Mouse (Mus musculus): ENCODE measurements around the gene Tom1. TPM values are rescaled to one million over a fixed set of nuclear protein-coding genes. Genes with fewer than 3 reads are reported as not detected.

Tom1 gene
- polyA plus RNA-seq, 1 experiment, result 25.4 TPM

DNA sequence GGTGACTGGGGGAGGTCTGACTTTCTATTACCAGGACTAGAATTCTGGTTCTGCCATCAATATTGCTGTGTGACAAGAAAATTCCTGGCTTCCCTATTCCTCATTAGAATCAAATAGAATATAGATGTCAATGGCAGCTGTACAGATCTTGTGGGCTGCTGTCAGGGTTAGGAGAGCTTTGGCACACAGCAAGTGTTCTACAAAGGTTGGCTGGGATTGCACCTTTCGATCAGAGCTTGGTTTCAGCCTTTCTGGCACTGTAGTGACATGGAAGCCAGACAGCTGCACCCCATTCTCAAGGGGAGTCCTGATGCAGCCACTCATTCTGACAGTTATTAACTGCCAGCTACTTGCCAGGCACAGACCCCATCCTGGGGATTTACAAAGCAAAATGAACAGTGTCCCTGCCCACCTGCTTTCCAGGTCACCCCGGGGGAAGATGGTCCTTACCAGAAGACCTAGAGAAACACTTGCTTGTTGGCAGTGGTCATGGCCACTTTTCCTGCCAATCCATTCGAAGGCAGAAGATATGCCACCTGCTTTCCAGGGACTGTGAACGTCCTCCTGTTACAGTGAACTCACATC, 57.4 kb downstream of the Tom1 start:
- DNase-seq (ENCODE audit: low read depth), result no peak
- TF ChIP-seq CTCF (IDR thresholded peaks at IDR 0.05; ENCODE audit: borderline replicate concordance, extremely low read depth, insufficient read depth, insufficient read length) (no peak), POLR2A (IDR thresholded peaks at IDR 0.05; ENCODE audit: borderline replicate concordance, extremely low read depth, insufficient read depth, insufficient read length, poor library complexity, severe bottlenecking) (no peak)

DNA sequence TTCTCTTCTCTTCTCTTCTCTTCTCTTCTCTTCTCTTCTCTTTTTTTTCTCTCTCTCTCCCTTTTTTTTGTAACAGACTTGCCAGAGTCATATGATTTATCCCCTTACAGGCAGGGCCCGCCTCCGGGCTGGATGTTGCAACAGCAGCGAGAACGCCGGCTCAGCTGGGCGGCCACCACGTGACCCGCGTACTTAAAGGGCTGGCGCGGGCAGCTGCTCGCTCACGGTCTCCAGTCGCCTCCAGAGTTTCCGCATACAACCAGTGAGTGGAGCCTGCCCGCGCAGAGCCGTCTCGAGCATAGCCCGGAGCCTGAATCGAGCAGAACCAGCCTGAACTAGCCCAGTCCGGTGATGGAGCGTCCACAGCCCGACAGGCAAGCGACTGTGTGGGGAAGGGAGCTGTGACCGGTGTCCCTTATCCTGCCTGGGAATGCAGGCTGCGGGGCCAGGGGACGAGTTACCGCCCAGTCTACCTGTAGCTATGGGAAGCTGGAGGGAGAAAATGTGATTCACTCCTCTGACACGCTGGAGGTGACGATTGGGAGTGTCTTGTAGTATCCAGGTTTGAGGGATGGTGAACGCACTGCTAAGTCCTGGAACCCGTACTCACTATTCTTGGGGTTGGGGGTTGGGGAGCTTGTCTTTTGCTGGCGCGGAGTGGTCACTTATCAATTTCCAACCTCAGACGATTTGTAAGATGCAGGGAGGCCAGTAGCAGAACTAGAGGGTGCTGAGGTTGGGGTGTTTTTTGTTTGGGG, 60.1 kb downstream of the Tom1 start, which contains the start of gene Hmox1:
Gene Hmox1 (plus strand): TSS at position 223 of the 758 bp plus-strand sequence.
- TF ChIP-seq POLR2A (IDR thresholded peaks at IDR 0.05; ENCODE audit: borderline replicate concordance, extremely low read depth, insufficient read depth, insufficient read length, poor library complexity, severe bottlenecking) (no peak), CTCF (IDR thresholded peaks at IDR 0.05; ENCODE audit: borderline replicate concordance, extremely low read depth, insufficient read depth, insufficient read length) (no peak)
- DNase-seq (ENCODE audit: low read depth), result peak; percentile 95

DNA sequence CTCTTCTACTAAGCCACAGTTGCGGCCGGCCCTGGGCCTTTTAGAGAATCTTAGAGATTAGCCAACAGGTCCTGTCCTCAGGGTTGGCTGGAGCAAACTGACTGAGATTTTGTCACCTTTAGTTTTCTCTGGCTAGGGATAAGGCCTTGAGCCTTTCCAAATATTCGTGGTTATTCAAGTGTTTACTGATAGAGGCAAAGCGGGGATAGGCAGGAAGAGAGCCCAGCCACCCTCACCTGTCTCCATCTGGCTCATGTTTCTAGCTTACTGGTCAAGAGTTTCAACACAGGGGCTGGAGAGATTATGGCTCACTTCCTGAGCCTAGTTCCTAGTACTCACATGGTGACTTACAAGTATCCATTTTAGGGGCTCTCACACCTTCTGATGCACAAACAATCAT, 69.5 kb downstream of the Tom1 start:
- DNase-seq (ENCODE audit: low read depth), result no peak
- TF ChIP-seq CTCF (IDR thresholded peaks at IDR 0.05; ENCODE audit: borderline replicate concordance, extremely low read depth, insufficient read depth, insufficient read length) (no peak), POLR2A (IDR thresholded peaks at IDR 0.05; ENCODE audit: borderline replicate concordance, extremely low read depth, insufficient read depth, insufficient read length, poor library complexity, severe bottlenecking) (no peak)

DNA sequence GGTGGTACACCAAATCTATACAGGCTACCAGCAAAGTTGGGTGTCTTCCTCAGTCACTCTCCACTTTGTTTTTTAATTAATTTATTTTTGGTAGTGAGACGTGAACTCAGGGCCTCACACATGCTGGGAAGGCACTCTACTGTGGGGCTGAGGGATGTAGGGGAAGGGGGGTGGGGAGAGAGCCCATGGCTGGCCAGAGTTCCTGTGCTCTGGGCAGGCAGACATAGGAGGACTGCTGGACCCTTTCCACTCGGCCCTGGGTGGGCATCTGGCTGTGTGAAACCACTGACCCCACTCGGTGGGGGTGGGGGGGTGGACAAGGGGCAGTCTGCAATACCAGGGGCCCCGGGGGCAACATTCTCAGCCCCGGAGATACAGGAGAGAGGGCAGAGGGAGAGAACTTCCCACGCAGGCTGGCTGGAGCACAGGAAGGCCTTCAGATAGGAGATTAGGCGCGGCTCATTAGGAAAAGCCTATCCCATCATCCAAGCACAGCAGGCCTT, 69.9 kb downstream of the Tom1 start:
- no peak for TF ChIP-seq CTCF (IDR thresholded peaks at IDR 0.05; ENCODE audit: borderline replicate concordance, extremely low read depth, insufficient read depth, insufficient read length)
- TF ChIP-seq POLR2A (IDR thresholded peaks at IDR 0.05; ENCODE audit: borderline replicate concordance, extremely low read depth, insufficient read depth, insufficient read length, poor library complexity, severe bottlenecking), result no peak

DNA sequence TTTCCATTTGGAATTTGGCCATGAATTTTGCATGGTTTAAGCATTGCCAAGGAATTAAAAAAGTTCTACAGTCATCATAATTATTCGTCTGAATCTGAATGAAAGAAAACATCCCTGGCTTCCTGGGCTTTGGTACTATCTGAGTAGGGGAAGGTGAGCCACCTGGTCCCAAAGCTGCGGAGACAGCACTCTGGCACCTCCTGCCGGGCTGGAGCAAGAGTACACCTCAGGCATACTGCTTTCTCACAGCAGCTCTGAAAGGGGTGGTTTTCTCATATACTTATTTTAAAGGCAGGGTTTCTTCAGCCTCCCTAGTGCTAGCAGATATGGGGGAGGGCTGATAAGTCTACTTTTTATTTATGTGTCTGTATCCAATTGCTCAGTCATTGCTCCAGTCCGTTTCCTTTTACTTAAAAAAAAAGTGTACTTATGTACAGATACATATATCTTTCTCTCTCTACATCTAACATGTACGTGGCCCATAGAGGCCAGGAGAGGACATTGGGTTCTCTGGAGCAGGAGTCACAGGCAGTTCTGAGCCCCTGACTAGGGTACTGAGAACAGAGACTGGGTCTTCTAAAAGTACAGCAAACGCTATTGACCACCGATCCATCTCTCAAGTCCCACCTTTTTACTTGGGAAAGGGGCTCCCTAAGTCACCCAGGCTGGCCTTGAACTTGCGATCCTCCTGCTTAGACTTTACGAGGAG, 75.2 kb downstream of the Tom1 start:
- peak; percentile 90 for DNase-seq (ENCODE audit: low read depth)

More for the DNA sequence above, 69.9 kb downstream of the Tom1 start:
- DNase-seq (ENCODE audit: low read depth), result no peak

DNA sequence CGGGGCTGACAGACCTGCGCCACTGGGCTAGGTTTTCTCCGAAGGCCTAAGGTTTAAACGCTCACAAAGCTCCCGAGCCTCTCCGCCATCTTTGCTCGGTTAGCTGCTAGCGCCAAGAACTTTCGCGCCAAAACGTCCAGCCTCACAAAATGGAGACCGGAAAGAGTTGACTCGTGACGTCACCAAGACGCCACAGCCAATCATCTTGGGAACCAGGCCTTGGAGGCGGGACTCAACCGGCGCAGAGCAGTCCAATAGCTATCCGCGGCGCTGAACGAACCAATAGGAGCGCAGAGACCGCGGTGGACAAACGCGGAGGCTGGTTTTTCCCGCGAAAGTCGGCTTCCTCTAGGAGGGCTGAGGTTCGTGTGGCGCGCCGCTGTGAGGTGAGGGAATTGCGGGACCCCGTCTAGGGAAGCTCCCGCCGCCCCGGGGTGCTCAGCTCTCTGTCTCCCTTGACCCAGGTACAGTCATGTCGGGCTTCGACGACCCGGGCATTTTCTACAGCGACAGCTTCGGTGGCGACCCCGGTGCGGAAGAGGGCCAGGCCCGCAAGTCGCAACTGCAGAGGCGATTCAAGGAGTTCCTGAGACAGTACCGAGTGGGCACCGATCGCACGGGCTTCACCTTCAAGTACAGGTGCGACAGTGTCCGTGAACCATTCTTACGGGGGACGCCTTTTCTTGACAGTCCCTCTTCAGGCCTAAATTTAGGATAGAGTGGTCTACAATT, 75.9 kb downstream of the Tom1 start, which contains the start of gene Mcm5:
Gene Mcm5 (plus strand): TSS at position 334 of the 732 bp plus-strand sequence.
- TF ChIP-seq POLR2A (IDR thresholded peaks at IDR 0.05; ENCODE audit: borderline replicate concordance, extremely low read depth, insufficient read depth, insufficient read length, poor library complexity, severe bottlenecking) (peak; percentile 17; the same call in 1 of the 2 replicates), CTCF (IDR thresholded peaks at IDR 0.05; ENCODE audit: borderline replicate concordance, extremely low read depth, insufficient read depth, insufficient read length) (no peak)

More for the DNA sequence above, 75.2 kb downstream of the Tom1 start:
- TF ChIP-seq POLR2A (IDR thresholded peaks at IDR 0.05; ENCODE audit: borderline replicate concordance, extremely low read depth, insufficient read depth, insufficient read length, poor library complexity, severe bottlenecking) (no peak), CTCF (IDR thresholded peaks at IDR 0.05; ENCODE audit: borderline replicate concordance, extremely low read depth, insufficient read depth, insufficient read length) (peak; percentile 95)

DNA sequence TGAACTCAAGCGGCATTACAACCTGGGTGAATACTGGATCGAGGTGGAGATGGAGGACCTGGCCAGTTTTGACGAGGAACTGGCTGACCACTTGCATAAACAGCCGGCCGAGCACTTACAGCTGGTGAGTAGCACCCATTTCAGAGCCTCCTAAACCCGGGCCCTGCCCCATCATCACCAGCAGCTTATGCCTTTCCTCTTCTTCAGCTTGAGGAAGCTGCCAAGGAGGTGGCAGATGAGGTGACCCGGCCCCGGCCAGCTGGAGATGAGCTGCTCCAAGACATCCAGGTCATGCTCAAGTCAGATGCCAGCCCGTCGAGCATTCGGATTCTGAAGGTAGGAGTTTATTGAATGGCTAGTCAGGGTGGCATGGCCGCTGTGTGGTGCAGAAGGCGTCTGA, 76.6 kb downstream of the Tom1 start:
- DNase-seq (ENCODE audit: low read depth), result no peak
- TF ChIP-seq POLR2A (IDR thresholded peaks at IDR 0.05; ENCODE audit: borderline replicate concordance, extremely low read depth, insufficient read depth, insufficient read length, poor library complexity, severe bottlenecking) (no peak), CTCF (IDR thresholded peaks at IDR 0.05; ENCODE audit: borderline replicate concordance, extremely low read depth, insufficient read depth, insufficient read length) (no peak)

More for the DNA sequence above, 75.9 kb downstream of the Tom1 start, which contains the start of gene Mcm5:
- peak; percentile 100 for DNase-seq (ENCODE audit: low read depth)

DNA sequence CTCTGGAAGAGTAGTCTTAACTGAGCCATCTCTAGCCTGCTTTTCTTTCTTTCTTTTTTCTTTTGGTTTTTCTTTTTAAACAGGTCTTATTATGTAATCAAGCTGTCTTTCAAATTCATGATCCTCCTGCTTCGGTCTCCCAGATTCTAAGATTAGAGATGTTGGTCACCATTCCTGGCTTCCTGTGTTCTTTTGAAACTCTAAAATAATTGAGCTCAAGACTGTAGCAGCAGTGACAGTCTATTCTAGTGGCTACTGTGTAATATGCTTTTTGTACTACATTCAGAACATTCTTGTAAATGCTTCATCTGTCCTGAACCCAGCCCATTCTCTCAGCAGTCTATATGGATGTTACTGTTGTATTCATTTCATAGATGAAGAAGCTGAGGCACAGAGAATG, 85.0 kb downstream of the Tom1 start:
- TF ChIP-seq CTCF (IDR thresholded peaks at IDR 0.05; ENCODE audit: borderline replicate concordance, extremely low read depth, insufficient read depth, insufficient read length), result no peak
- TF ChIP-seq POLR2A (IDR thresholded peaks at IDR 0.05; ENCODE audit: borderline replicate concordance, extremely low read depth, insufficient read depth, insufficient read length, poor library complexity, severe bottlenecking), result no peak
- no peak for DNase-seq (ENCODE audit: low read depth)

DNA sequence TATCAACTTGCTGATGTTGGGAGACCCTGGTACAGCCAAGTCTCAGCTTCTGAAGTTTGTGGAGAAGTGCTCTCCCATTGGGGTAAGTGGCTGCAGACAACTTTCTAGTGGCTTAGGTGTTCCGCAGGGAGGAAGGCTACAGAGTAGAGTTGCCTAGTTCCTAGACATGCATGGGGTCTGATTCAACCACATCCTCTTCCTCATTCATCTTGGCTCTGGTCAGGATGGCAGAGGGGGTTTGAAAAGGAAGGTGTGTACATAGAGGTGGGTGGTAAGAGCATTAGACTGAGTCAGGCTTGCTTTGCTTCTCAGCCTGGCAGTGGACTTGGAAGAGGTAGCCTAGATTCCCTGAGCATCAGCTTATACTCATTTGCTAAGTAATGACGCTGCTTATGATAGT, 85.8 kb downstream of the Tom1 start:
- no peak for DNase-seq (ENCODE audit: low read depth)
- no peak for TF ChIP-seq POLR2A (IDR thresholded peaks at IDR 0.05; ENCODE audit: borderline replicate concordance, extremely low read depth, insufficient read depth, insufficient read length, poor library complexity, severe bottlenecking)
- no peak for TF ChIP-seq CTCF (IDR thresholded peaks at IDR 0.05; ENCODE audit: borderline replicate concordance, extremely low read depth, insufficient read depth, insufficient read length)

Other genes starting within 250 kb of the Tom1 start
- gene Isx, start 160.5 kb upstream of the Tom1 start, polyA plus RNA-seq (2012; rRNA removed), result not detected in 2 replicates
- gene Hmgxb4, start 40.3 kb upstream of the Tom1 start, polyA plus RNA-seq (2012; rRNA removed), result 66.2 and 76.5 TPM in 2 replicates
- gene Hmox1, start 59.9 kb downstream of the Tom1 start, polyA plus RNA-seq (2012; rRNA removed), result 9.1 and 16.2 TPM in 2 replicates
- gene Mcm5, start 75.9 kb downstream of the Tom1 start, polyA plus RNA-seq (2012; rRNA removed), result 53.3 and 80.6 TPM in 2 replicates
- gene Rasd2, start 180.2 kb downstream of the Tom1 start, polyA plus RNA-seq (2012; rRNA removed), result 0.78 and 2.9 TPM in 2 replicates